Mouse (Mus musculus) kidney, adult 8-10 months (tissue): ENCODE results near the gene Cyp11a1.

Experiments
- DNase-seq, 2 experiments: peaks; one replicate each; pipeline ENCODE4 v3.0.0; 2022

Cyp11a1 gene

DNA sequence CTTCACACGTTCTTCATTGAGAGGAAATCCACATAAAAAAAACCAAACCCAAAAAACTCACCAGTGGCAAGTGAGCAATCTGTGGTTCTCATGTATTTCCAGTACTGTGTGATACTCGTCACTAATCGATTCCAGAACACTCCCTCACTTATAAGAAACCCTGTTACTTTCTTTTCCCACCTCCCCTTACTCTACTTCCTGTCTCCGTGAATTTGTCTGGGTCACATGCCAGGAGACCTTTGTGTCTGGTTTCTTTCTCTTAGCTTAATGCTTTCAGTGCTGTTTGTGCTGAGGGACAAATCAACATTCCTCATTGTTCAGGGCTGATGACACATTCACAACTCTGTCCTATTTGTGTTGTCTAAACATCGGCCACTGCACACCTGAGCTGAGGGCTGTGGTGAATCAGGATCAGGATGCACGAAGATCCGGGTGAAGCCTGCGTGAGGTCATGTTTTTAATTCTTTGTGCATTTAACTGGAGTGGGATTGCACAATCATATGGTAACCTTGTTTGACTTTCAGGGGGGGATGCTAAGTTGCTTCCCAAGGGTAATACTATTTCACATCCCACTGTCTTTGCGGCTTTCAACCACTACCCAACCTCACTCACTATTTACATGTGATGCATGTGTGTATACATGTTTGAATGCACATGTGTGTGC, 33.3 kb upstream of the Cyp11a1 start:
- DNase-seq: no peak

DNA sequence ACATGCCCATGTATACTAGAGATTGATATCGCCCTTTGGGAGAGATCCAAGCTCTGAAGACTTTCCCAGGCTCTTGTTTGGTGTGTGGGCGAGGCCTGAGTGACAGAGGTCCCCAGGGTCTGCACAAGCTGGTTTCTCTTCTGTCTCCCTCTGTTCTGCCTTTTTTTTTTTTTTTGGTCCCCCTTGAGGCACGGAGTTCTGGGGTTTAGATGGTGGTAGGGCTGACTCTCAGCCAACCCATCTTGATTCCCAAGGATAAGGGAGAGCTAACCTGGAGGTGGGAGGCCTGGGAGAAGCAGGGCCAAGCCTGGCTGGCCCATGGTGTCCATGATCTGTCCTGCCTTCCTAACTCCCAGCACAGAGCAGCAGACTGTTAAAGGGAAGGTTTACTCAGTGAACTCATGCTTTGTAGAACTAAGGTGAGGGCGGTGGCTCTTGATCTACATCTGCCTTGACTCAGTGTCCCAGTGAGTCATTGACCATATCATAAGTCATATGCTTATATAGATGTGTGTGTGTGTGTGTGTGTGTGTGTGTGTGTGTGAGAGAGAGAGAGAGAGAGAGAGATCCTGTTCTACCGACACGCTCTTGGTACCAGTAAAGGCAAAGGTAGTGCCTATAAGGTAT, 32.7 kb upstream of the Cyp11a1 start:
- DNase-seq: no peak

DNA sequence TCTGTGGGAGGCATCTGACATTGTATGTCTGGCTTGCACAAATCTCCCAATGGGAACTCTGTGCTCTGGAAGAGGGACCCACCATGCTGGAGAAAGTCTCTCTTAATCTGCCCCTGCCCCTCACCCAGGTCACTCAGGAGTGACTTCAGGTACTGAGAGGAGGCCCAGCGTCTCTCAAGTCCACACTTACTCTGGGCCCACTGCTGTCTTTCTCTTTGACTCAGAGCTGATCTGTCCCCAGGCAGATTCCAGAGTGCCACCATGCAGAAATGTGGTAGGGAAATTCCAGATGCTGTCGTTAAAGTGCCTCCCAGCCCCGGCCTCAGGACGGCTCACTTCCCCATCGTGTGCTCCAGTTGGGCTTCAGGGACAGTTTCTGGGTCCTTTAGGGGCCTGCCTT, 32.0 kb upstream of the Cyp11a1 start:
- DNase-seq: no peak

DNA sequence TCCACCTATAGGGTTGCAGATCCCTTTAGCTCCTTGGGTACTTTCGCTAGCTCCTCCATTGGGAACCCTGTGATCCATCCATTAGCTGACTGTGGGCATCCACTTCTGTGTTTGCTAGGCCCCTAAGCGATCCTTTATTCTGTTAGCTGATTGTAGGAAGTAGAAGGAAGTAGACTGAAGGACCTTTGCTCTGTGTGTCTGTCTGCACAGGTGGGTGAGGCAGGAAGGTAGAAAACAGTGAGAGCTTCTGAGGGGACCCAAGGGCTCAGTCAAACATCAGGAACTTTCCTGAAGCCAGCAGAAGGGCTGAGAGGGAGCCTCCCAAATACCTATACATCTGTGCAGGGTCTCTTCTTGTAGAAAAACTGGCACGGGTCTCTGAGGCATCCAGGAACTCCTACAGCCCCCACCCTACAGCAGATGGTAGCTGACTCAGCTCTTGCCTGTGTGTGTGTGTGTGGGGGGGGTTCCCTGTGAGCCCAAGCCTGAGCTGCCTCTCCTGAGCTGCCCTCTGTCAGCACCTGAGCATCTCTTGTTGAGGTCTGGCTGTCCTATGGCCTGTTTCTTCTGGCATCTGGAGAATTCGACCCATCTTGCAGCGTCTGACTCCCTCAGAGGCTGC, 30.9 kb upstream of the Cyp11a1 start:
- no peak for DNase-seq

DNA sequence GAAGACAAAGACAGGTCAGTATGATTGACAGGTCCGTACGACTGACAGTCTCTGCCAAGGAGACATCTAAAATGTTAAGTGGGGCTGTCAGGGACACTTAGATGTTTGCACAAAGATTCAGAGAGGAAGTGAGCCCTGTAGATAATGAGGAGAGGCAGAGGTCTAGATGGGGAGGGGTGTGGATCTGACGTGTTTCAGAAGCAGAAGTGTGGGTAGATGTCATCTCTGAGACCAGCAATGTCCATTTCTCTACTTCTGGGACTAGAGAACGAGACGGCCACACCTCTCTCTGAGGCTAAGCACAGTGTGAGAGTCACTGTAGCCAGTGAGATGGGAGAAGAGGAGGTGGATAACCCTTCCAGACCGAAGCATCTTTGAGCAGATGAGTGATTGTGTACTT, 28.2 kb upstream of the Cyp11a1 start:
- DNase-seq: no peak

DNA sequence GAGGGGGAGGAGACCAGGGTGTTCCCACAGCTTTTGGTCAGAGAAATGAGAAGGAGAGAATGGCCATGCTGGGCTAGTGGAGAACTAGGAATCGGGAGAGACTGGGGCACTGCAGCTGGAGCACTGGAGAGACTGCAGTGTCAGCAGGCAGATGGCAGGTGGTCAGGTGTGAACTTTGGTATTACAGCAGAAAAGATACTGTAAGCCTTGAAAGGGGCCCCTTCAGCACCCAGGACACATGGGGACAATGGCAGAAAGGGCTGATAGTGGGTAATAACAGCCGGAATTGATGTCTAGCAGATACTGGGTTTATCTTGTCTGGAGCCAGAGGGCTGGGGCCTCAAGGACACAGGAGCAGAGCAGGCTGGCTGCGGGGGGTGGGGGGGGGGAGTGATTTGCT, 27.4 kb upstream of the Cyp11a1 start:
- DNase-seq: no peak

DNA sequence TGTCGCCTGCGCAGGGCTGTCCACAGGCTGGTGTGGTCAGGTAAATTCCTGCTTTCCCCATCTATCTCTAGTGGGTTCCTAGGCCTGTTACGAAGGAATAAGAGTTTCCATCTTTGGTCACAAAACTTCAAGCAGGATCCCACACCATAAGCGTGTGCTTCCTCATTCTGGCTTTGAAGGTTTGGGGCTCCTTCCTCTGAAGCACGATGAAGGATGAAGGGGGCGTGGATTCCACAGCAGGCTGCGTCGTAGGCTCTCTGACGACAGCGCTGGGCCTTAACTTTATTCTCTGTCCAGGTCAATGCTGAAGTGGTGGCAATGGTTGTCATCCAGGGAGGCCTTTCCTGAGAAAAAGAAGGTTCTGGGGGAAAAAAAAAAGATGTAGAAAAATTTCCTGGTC, 25.6 kb upstream of the Cyp11a1 start:
- no peak for DNase-seq

DNA sequence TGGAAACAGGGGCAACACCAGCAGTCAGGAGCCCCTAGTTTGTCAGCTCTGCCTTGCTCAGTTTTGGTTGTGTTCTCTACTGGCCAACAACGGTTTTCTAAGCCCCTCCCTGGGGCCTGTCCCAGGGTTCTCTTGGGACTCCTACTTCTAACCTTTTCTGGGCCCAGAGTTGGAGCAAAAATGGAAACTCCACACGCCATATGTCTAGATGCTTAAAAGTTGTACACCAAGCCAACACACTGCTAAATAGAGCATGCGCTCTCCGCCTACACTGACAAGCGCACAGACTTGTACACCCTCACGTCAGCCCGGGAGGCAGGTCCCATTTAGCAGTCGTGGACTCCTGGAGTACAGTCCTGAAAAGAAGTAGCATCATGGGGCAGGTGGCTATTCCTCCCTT, 20.9 kb upstream of the Cyp11a1 start:
- DNase-seq: no peak

DNA sequence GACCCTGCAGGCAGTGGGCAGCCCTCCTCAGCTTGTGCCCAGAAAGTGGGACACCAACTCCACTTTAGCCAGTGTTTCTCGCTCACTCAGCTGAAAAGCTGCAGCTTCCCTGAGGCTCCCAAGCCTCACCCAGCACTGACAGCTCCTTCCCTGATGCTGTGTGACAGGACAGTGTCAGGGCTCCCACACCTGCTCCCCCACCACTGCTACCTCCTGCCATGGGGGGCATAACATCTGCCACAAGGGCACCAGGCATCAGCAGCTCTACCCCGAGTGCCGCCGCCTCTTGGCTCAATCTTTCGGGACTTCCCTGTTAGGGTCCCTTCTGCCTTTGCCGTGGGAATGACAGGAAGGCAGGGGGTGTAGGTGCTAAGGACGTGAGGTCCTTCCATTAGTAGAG, 19.9 kb upstream of the Cyp11a1 start:
- DNase-seq: no peak

DNA sequence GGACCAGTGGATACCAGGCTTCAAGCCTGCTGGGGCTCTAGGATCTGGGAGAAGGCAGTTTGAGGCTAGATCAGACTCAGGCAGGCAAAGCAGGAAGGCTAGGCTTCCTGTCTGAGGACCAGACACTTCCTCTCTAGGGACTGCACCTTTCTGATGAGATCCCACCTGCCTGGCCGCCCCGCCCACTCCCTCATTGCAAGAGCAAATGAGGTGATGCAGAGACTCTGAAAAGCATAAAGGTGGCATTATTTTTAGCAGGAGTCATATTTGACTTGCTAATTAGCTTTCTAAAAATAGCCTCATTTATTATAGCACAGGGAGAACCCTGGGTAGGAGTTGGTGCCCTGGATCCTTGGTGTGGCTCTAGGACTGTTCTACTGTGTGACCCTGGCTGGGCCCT, 18.1 kb upstream of the Cyp11a1 start:
- no peak for DNase-seq

DNA sequence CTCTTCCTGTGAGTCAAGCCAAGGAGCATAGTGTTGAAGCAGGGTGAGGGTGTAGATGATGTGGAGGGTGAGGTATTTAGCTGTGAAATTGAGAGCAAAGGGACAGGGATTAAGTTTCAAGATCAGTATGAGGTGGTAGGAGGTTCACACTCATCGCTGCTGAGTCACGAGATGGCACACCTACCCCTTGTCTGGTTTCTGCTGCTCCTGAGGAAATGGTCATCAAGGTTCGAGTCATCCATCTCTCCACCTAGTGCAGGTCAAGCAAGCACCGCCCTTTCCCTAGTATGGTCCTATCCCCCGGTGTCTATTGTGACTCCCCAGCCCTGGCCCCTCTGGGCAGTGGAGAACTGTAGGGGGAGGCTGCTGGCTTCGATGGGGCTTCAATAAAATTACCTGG, 16.9 kb upstream of the Cyp11a1 start:
- no peak for DNase-seq

DNA sequence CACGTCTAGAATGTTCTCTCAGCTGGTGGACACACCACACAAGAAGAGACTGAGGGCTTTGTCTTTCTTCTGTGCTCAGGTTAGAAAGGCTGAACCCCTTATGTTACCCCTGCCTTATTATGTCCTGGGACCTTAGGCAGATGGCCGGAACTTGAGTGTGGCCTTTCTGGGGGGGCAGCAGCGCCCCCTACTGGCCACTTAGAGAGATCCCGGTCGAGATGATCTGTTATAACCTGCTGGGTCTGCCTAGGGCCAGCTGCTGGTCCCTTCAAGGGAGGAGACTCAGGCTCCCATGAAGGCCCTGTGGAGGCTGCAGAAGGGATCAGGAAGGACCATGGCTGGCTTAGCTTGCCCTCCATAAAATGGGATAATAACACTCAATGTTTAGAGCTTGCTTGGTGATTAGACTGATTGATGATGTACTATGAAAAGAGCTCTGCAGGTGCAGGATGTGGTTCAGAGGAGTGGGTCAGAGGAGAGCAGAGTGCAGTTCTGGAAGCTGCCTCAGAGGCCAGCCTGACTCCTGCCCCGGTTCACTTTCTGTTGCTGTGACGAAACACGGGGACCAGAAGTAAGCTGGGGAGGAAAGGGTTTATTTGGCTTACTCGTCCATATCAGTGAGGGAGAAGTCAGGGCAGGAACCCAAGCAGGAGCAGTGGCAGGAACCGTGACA, 15.6 kb upstream of the Cyp11a1 start:
- no peak for DNase-seq

DNA sequence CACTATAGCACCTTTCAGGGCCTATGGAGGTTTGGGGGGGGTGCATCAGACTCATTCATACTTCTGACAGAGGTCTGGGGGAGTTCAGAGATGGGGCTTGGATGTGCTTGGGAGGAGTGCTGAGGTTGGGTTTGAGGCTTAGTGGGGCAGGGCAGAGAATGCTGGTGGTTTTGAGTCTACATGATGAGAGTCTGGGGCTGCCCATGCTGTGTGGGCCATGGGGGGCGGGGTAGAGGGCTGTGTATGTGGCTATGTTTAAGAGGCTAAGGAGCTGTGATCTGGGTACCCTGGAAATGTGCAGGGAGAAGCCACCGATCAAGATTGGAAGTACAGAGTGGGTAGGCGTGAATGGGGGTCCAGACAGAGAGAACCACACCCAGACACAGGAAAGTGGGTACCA, 14.2 kb upstream of the Cyp11a1 start:
- no peak for DNase-seq

DNA sequence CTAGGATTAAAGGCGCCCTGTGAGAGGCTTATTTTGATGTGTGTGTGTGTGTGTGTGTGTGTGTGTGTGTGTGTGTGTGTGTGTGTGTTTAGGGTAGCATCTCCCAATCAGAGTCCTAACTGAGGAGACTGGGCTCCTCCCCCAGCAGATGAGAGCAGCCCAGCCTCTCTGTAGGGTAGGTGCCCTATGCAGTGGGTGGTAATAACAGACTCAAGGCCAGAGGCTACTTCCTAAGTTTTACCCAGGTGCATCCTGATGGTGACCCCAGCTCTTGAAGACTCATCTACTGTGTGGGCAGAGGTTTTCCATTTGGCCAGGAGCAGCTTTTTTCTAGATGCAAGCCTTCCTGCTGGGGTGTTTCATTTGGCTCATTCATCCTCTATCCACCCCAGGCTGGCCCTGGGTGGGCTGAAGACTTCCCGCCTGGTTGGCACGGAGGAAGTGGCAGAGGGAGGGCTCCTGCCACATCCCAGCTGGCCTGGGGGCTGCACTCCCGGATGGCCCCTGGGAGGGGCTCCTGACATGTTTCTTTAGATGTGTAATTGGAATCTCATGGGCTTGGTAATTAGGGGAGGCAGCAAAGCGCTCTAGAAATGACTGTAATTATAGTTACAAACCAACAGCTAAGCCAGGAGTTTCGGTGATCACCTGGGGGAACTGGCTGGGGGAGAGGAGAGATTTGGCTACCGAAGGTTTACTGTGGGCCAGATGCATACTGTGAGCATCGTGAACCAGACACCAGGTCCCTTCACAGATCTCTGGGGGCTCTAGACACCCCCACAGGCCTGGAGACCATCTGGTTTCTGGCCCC, 13.2 kb upstream of the Cyp11a1 start:
- DNase-seq: no peak

DNA sequence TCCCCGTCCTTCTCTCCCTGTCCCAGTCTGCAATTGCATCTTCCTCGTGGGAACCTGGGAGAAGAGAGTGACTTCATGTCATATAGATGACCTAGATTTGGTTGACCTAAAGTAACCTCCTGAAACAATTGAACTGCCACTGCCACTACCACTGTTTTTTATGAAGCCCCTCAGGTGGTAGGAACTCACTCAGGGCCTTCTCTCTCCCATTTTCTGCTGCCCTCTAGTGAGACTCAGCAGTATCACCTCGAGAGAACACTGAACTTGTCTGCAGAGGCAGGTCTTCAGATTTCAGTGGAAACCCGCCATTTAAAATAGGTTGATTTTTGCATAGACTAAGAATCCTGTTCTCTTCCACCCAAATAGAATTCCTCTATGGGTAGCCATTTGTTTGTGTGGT, 10.9 kb upstream of the Cyp11a1 start:
- DNase-seq: no peak

DNA sequence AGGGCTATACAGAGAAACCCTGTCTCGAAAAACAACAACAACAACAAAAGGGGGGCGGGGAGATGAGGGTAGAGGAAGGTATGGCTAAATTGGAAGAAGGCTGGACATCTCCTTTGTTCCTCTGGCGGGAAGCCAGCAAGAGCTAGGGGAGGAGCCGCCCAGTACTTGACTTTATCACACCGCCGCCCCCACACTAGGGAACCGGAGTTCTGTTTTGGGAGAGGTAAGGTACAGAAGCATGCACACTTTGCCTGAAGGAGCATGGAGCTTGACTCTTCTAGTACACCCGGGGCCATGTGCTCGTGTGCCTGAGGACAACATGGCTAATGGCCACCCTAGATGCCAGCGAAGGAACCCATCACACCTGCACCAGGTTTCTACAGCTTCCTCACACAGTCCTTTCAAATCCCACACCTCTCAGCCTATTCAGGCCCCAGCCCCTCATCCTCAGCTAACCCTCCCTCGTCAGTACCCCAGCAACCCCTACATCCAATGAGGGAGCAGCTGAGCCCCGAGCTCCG, 8.6 kb upstream of the Cyp11a1 start:
- no peak for DNase-seq

DNA sequence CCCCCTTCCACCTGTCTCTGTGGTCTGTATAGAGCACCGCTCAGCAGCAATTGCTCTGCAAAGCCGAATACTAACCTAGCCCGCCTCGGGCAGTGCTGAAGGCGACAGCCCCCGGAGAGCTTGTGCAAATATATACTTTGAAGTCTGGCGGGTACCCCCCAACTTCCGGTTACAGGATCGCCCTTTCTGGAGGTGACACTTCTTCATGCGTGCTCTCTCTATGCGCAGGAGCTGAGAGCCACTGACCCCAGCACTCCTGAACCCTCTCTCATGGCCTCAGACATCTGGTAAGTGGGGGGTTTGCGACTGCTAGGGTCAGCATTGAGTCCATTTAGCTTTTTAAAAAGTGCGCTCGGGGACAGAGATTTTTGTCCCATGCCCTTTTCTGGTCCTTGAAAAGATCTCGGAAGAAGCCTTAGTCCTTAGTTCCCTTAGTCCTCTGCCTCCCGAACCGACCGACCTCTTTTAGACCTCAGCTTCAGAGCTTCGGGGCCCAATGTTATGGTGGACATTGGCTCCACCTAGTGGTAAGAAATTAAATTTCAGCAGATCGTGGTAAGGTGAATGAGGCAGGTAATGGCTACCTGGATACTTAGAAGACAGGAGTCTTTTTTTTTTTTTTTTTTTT, 8.1 kb upstream of the Cyp11a1 start:
- DNase-seq: peak; percentile 54 to 61

DNA sequence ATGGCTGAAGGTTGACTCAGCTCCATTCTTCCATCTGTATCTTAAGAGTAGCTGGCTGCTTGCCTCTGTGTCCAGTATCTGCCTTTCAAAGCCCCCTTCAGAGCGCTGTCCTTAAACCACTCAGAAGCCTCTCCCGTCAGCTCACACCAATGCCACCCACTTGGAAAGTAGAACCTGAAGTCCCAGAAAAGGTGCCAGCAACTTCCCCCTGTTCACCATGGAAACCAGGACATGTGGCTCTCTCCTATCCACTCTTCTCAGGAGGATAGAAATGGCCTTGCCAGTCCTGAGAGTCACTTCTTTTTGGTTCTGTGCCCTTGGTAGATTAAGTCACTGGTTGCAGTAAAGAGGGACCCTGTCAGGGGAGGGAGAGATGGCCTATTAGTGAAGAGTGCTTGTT, 7.5 kb upstream of the Cyp11a1 start:
- no peak for DNase-seq

DNA sequence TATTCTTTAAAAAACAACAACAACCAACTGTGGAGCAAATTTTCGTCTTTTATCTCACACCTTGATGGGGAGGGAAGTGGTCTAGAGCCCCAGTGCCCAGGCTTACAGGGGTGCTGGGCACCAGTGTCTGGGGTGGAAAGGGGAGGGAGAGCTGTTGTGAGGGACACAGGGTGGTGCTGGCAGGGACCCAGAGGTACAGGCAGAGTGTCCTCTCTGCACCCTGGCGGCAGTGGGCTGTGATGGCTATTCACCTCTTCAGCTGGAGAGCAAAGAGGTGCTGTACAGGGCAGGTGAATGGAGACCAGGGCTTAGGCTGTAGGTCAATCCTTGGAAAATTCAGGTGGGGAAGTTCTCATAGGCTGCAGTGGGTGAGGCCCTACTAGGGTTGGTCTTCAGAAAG, 6.5 kb upstream of the Cyp11a1 start:
- DNase-seq: no peak

DNA sequence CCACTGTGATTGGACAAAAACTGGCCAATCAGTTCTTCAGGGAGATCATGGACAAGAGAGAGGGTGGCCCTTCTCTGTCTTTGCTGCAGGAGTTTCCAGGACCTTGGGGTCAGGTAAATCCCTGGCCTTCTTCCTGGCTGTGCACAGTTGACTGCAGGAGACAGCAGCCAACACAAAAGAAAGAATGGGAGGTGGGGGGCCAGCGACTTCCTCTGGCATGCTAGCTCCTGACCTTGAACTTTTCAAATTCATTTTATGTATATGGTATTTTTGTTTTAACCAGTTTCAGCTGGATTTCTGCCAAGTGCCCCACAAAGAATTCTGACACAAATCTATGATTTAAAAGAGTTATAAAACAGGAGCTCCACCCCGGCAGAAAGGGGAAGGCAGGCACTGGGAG, 2.9 kb upstream of the Cyp11a1 start:
- DNase-seq: no peak

DNA sequence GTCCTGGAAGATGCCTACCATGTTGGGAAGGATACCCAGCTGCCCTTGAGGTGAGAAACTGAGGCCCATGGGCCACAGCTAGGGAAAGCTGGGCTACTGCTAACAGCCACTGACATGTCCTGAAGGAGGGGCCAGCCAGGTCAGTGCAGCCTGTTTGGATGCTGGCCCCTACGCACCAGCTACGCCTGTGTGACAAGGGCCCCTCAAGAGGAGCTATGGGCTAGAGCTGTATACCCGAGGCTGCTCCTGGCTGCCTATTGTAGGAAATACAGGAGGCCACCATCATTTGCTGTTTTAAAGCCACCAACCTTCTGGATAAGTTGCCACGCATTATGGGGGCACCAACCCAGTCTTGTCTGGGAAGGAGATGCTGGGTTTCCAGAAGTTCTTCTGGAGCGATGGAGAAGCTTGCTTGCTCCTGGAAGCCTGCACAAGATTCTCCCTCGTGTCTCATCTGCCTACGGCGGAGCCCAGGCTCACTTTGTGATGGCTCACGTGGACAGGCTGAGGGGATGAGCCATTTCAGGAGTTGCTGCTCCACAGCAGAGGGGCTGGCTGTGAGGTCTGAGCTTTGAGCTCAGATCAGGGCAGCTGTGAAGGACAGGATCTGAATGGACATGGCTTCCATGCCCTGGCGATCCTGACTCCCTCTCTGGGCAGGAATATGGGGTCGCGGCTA, 2.3 kb downstream of the Cyp11a1 start:
- DNase-seq: no peak

DNA sequence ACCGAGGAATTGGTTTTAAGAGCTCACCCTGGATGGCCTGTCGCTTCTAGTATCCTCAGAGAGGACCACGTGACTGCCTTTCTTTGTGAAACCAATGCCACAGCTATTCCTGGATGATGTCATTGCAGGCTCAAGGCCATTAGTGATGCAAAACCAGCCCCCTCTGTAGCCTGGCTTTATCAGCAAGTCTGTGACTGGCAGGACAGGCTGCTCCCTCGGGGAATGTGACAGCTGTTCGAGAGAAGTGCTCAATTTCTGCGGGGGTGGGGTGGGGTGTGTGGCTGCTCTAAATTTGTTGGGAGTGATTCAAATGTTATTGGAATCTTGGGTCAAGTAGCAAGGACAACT, 2.8 kb downstream of the Cyp11a1 start:
- DNase-seq: no peak
